Mouse (Mus musculus) liver, adult 2 months (tissue): ENCODE measurements around the gene Cd207.

ENCODE experiments used
- CTCF ChIP-seq: fragments of 200-500 bp; IDR thresholded peaks from 2 replicates; pipeline ENCODE4 v1.5.1; 2011; ENCODE audit warnings: low read depth, low read length, control low read depth
- POLR2A ChIP-seq: fragments of 200-500 bp; IDR thresholded peaks from 2 replicates; pipeline ENCODE4 v1.6.1; 2011; ENCODE audit warnings: low read length, control low read depth; ENCODE audit not compliant: insufficient read depth; ENCODE audit errors: extremely low read depth

GRCm38 (mm10) chr6:83677757-83678156, at the start of gene Cd207:
- no peak for TF ChIP-seq POLR2A
- TF ChIP-seq CTCF: no peak
